Mouse (Mus musculus) left cerebral cortex, postnatal 25 days (tissue): Measurements from ENCODE around the gene Tet1. TPM values are rescaled to one million over a fixed set of nuclear protein-coding genes. Genes with fewer than 3 reads are reported as not detected.

Experiments
- DNase-seq, 2 experiments: peaks; one replicate each; pipeline ENCODE4 v3.0.0; 2022; ENCODE audit warnings: low spot score in 2 of 2, mixed read lengths in 1 of 2
- intact Hi-C: fragments of 180-260 bp; cut with DNase I; formaldehyde crosslinking; loops from one replicate; pipeline ENCODE4 v1.15.1; 2025
- total RNA-seq, 2 experiments: library from RNA; stranded (reverse); gene quantifications; 2 replicates each; pipeline ENCODE4 v1.2.3; 2021

Gene Tet1
- total RNA-seq, 2 experiments from 2014 or later = 21.1 to 26.0 TPM

GRCm38 (mm10) chr10:62854992-62855391, 53.8 kb downstream of the Tet1 start:
- DNase-seq = no peak
- intact Hi-C loops = no loop called here

GRCm38 (mm10) chr10:62854581-62854980, 54.2 kb downstream of the Tet1 start:
- intact Hi-C loops = no loop called here
- no peak for DNase-seq

DNA sequence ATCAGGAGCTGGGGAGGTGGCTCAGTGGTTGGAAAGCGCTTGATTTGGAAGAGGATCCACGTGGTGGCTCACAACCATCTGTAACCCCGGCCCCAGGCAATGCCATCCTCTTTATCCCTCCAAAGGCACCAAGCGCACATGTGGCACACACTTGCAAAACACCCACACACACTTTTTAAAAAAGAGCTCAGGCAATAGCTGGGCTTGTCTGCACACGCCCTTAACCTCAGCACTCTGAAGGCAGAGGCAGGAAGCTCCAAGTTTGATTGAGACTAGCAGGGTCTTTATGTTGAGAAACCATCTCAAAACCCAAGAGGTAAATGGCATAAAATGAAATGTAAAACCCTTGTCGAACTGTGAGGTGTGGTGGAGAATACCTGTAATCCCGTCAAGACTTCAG, 57.2 kb downstream of the Tet1 start:
- intact Hi-C loops = no loop called here
- DNase-seq = peak in 1 of 2 experiments; percentile 37

GRCm38 (mm10) chr10:62851025-62851424, 57.8 kb downstream of the Tet1 start:
- peak; percentile 38 to 93 for DNase-seq
- intact Hi-C loops = no loop called here

GRCm38 (mm10) chr10:62848783-62849182, 60.0 kb downstream of the Tet1 start:
- intact Hi-C loops = no loop called here
- no peak for DNase-seq

GRCm38 (mm10) chr10:62847069-62847626, 61.6 kb downstream of the Tet1 start:
- peak; percentile 40 to 63 for DNase-seq
- intact Hi-C loops = no loop called here

GRCm38 (mm10) chr10:62843787-62844491, 64.9 kb downstream of the Tet1 start:
- no peak for DNase-seq
- intact Hi-C loops = no loop called here

- no peak for DNase-seq
- intact Hi-C loops = no loop called here
Observed at GRCm38 (mm10) chr10:62841901-62842447, 66.8 kb downstream of the Tet1 start.

GRCm38 (mm10) chr10:62840687-62841086, 68.1 kb downstream of the Tet1 start:
- intact Hi-C loops = no loop called here

DNA sequence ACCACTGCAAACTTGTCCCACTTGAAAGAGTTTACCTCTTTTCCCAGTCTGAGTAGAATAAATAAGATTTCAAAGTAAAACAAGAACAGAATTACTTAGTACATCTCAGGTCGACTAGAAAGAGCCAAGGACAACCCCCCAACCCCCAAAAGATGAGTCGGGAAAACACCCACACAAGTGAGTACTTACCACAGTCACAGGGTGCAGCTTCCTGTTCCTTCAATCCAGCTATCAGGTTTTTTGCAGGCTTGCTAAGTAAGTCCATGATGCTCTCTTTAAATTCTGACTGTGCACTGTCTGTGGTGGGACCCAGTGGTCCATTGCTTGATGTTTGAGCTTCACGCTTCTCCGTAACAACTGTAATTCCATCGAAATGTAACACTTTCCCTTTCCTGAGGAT, 70.8 kb downstream of the Tet1 start:
- DNase-seq = no peak
- intact Hi-C loops = no loop called here

More at GRCm38 (mm10) chr10:62840687-62841086, 68.1 kb downstream of the Tet1 start:
- DNase-seq = no peak

DNA sequence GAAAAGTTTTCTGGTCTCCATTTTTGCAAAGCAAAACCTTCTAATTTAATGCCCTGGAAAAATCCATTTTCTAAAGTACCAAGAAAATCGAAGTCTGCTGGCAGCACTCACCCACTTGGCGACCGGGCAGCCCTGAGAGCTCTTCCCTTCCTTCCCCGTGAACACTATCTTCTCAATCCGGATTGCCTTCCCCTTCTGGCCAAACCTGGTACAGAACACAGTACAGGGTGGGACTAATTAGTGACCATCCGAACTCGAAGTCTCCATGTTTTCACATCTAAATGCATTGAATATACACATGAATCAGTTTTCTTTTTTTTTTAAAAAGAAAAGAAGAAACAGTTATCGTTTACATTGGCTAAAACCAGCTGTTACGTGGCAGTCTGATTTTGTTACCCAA, 76.0 kb downstream of the Tet1 start:
- intact Hi-C loops = no loop called here
- DNase-seq = no peak

DNA sequence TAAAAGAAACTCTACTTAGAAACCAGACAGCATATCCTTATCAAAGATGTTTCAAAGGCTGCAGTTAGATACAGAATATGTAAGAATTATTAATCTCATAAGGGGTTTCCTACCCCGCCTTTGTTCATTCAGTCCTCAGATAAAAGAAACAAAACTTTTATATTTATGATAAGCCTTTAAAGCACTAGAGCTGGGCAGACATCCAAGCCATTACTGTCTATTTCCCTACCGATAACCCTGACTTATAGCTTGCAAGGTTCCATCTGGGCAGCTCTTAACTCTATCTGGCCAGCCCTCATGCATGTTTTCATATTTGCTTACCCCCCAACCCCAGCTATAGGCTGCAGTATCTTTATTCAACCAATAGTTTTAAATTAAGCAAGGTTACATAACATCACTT, 77.2 kb downstream of the Tet1 start:
- intact Hi-C loops = no loop called here
- no peak for DNase-seq

- intact Hi-C loops = no loop called here
Observed at GRCm38 (mm10) chr10:62824474-62824873, 84.3 kb downstream of the Tet1 start.

DNA sequence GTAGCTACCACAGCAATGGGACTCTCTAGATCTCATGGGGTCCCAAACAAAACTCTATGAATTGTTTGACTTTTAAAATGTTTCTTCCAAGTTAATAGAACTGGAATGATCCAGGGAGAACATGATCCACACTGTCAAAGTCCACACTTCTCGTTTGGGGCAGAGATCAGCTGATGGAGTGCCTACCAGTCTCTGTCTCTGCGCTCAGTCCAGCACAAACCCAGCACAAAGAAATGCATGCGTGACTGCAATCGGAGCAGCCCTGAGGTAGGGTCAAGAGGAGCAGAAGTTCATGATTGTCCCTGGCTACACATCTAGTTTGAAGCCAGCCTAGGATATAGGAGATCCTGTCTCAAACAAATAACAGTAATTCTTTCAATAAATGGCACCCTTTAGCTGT, 85.4 kb downstream of the Tet1 start:
- intact Hi-C loops = no loop called here
- DNase-seq = no peak

More at GRCm38 (mm10) chr10:62824474-62824873, 84.3 kb downstream of the Tet1 start:
- no peak for DNase-seq

DNA sequence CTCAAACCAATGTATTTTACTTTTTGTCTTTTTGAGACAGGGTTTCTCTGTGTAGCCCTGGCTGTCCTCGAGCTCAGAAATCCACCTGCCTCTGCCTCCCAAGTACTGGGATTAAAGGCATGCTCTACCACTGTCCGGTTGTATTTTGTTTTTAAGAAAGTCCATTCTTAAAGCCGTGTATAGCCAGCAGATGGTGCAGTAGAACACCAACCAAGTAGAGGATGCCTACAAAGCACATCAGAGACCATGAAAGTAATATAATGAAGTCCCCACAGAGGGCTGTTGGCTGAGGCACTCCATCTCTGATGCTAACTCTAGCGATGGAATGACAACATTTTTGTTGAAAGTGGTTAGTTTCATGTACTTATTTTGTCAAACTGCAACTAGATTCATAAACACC, 98.8 kb downstream of the Tet1 start:
- intact Hi-C loops = loop anchor here (10.0 kb wide), 1 partner anchor 275 kb away; no protein-coding TSS in a partner anchor
- no peak for DNase-seq

GRCm38 (mm10) chr10:62808766-62809165, 100.0 kb downstream of the Tet1 start:
- DNase-seq = no peak
- intact Hi-C loops = no loop called here

DNA sequence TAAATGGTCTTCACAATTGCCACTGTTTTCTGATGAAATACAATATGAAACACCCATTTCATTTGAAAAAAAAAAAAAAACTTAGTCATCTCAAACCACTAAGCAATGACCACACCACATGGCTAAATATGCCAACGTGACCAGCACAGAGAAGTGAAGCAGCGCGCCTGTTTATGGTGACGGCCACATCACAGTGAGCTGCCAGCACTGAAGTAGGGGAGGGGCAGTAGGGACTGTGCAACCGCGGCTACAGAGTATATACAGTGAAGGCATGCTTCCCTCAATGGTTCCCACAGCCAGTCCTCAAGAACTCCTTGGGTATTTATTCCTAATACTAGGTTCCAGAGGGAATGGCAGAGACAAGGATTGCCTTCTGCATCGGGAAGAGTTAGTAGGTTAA, 100.5 kb downstream of the Tet1 start:
- intact Hi-C loops = no loop called here
- no peak for DNase-seq

GRCm38 (mm10) chr10:62804106-62804505, 104.7 kb downstream of the Tet1 start:
- intact Hi-C loops = no loop called here
- DNase-seq = no peak

DNA sequence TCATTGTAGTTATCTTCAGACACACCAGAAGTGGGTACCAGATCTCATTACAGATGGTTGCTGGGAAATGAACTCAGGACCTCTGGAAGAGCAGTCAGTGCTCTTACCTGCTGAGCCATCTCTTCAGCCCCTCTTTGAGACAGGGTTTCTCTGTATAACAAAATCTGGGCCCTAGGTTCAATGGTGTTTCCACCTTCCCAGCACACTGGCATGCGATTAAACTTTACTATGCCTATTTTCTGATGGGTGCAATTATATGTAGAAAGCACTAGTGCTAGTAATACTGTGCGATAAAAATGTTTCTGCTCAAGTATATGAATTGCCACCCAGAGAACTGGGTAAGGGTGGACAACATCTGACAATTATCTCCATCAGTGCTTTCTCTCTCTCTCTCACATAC, 105.5 kb downstream of the Tet1 start:
- intact Hi-C loops = no loop called here
- no peak for DNase-seq

- DNase-seq = no peak
- intact Hi-C loops = no loop called here
Observed at GRCm38 (mm10) chr10:62794221-62794620, 114.6 kb downstream of the Tet1 start.

GRCm38 (mm10) chr10:62793091-62793453, 115.7 kb downstream of the Tet1 start:
- DNase-seq = no peak
- intact Hi-C loops = loop anchor here (2.0 kb wide), 1 partner anchor 142 kb away; the partner anchor contains the start of gene Ddx50
